Mouse (Mus musculus) midbrain, embryonic 13.5 days (tissue): ENCODE data around the gene Lclat1. TPM values are rescaled to one million over a fixed set of nuclear protein-coding genes. Genes with fewer than 3 reads are reported as not detected.
"Not testable (repeated sequence)": the region's sequence is repeated elsewhere in the genome, so short reads cannot be mapped to it uniquely, and the experiment has no call there.

Source experiments
- ATAC-seq: fragments of 200-750 bp; cut with Nextera tagmentation; 2 replicates; pipeline ENCODE4 v1.8.0; 2017; ENCODE audit warnings: mild to moderate bottlenecking, moderate TSS enrichment, moderate library complexity
- H3K27ac ChIP-seq: fragments of 300-500 bp; sonication (generic); 2 replicates; pipeline ENCODE4 v1.5.1; 2015; ENCODE audit warnings: inconsistent platforms, mild to moderate bottlenecking, moderate library complexity
- H3K27me3 ChIP-seq: fragments of 300-500 bp; sonication (generic); 2 replicates; pipeline ENCODE4 v1.6.1; 2015; ENCODE audit warnings: mild to moderate bottlenecking, inconsistent platforms
- H3K36me3 ChIP-seq: fragments of 300-500 bp; sonication (generic); 2 replicates; pipeline ENCODE4 v1.6.1; 2015; ENCODE audit warnings: mild to moderate bottlenecking, inconsistent platforms
- H3K4me1 ChIP-seq: fragments of 300-500 bp; sonication (generic); replicated peaks from 2 replicates; pipeline ENCODE4 v1.6.1; 2015; ENCODE audit warnings: inconsistent platforms
- H3K4me2 ChIP-seq: fragments of 300-500 bp; sonication (generic); replicated peaks from 2 replicates; pipeline ENCODE4 v1.6.1; 2015; ENCODE audit warnings: moderate library complexity, mild to moderate bottlenecking, inconsistent platforms
- H3K4me3 ChIP-seq: fragments of 300-500 bp; sonication (generic); replicated peaks from 2 replicates; pipeline ENCODE4 v1.5.1; 2015; ENCODE audit warnings: mild to moderate bottlenecking, inconsistent platforms
- H3K9ac ChIP-seq: fragments of 300-500 bp; sonication (generic); replicated peaks from 2 replicates; pipeline ENCODE4 v1.6.1; 2015; ENCODE audit warnings: mild to moderate bottlenecking, inconsistent platforms
- H3K9me3 ChIP-seq: fragments of 300-500 bp; sonication (generic); 2 replicates; pipeline ENCODE4 v1.6.1; 2016; ENCODE audit warnings: mild to moderate bottlenecking, inconsistent platforms
- WGBS: fragments of 180-500 bp; shearing (Covaris S2); methylation state at CpG from one replicate; pipeline ENCODE4 v1.1.7; 2015; 5-methylcytosine and 5-hydroxymethylcytosine counted together
- polyA plus RNA-seq: library from polyadenylated mRNA; unstranded; fragments of >200 nt; fragmentation: Nextera tagmentation; extraction: Ambion mirVana; gene quantifications from 2 replicates; pipeline ENCODE4 v1.2.1, GENCODE M21; 2015

The Lclat1 gene
- polyA plus RNA-seq, 1 experiment from 2014 or later, result 7.9 TPM

- no peak for ATAC-seq
- Histone ChIP-seq H3K27me3 (no peaks in the 10 kb centered on the region), H3K4me3 (no peak overlapping the region), H3K36me3 (no peaks in the 10 kb centered on the region), H3K9me3 (no peaks in the 10 kb centered on the region), H3K9ac (no peak overlapping the region), H3K4me2 (no peak overlapping the region), H3K4me1 (no peaks in the 10 kb centered on the region), H3K27ac (no peak overlapping the region)
- WGBS, result 93% methylated on average over 6 of the region's 6 CpGs
Measured at GRCm38 (mm10) chr17:73119150-73119549, 11.4 kb downstream of the Lclat1 start.

DNA sequence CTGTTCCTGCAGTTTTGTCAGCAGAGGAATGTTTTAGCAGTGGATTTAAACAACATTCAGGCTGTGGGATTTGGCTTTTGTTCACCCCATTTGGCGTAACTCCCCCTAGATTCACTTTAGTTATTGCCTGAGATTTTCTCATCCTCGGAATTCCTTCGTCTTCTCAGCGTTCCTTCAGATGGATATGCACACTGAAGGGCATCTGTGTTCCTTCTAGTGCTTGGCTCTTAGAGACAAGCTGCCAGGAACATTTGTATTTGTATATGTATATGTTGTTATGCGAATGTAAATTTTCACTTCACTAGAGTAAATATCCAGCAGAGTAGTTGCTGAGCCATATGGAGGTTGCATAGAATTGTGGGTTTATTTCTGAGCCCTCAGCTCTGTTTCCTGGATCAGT is 12.8 kb downstream of the Lclat1 start:
- no peak overlapping the region for H3K9ac ChIP-seq
- no peaks in the 10 kb centered on the region for H3K9me3 ChIP-seq
- no peak overlapping the region for H3K4me2 ChIP-seq
- no peaks in the 10 kb centered on the region for H3K27me3 ChIP-seq
- no peaks in the 10 kb centered on the region for H3K4me1 ChIP-seq
- no peaks in the 10 kb centered on the region for H3K36me3 ChIP-seq
- no peak for ATAC-seq
- H3K27ac ChIP-seq, result no peak overlapping the region
- 86% methylated on average over 5 of the region's 5 CpGs for WGBS
- no peak overlapping the region for H3K4me3 ChIP-seq

DNA sequence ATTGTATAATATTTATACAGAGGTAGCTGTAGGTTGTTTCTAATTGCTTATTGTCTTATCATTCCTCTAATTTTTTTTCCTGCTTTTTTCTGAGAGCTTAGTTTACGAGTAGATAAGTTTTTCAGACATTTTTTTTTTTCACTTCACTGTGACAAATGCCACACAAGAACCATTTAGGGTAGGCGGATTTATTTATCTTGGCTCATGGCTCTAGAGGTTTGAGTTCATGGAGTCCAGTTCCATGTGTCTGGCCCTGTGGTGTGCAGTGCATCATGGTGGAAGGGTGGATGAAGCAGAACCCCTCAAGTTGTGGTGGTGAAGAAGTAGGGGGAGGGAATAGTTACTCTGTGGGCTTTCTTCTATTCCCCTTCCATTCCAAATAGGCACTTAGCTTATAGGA is 13.9 kb downstream of the Lclat1 start:
- Histone ChIP-seq H3K4me1 (no peaks in the 10 kb centered on the region), H3K4me3 (no peak overlapping the region), H3K27me3 (no peaks in the 10 kb centered on the region), H3K9ac (no peak overlapping the region), H3K27ac (no peak overlapping the region), H3K9me3 (no peaks in the 10 kb centered on the region), H3K4me2 (no peak overlapping the region), H3K36me3 (no peaks in the 10 kb centered on the region)
- 91% methylated on average over 2 of the region's 2 CpGs for WGBS
- no peak for ATAC-seq

- Histone ChIP-seq H3K4me3 (no peak overlapping the region), H3K9ac (no peak overlapping the region), H3K9me3 (no peaks in the 10 kb centered on the region), H3K27me3 (no peaks in the 10 kb centered on the region), H3K4me1 (no peaks in the 10 kb centered on the region), H3K27ac (no peak overlapping the region), H3K4me2 (no peak overlapping the region), H3K36me3 (no peaks in the 10 kb centered on the region)
- no peak for ATAC-seq
- WGBS, result 84% methylated on average over 2 of the region's 2 CpGs
Measured at GRCm38 (mm10) chr17:73126349-73126748, 18.6 kb downstream of the Lclat1 start.

GRCm38 (mm10) chr17:73126903-73127302 is 19.1 kb downstream of the Lclat1 start:
- no peak overlapping the region for H3K4me2 ChIP-seq
- H3K27me3 ChIP-seq, result no peaks in the 10 kb centered on the region
- H3K27ac ChIP-seq, result no peak overlapping the region
- no peaks in the 10 kb centered on the region for H3K4me1 ChIP-seq
- H3K9me3 ChIP-seq, result no peaks in the 10 kb centered on the region
- H3K9ac ChIP-seq, result no peak overlapping the region
- no peak for ATAC-seq
- no peak overlapping the region for H3K4me3 ChIP-seq
- H3K36me3 ChIP-seq, result no peaks in the 10 kb centered on the region

GRCm38 (mm10) chr17:73136562-73137484 is 29.0 kb downstream of the Lclat1 start:
- Histone ChIP-seq H3K4me3 (no peak overlapping the region), H3K4me2 (no peak overlapping the region), H3K9ac (no peak overlapping the region), H3K27me3 (no peaks in the 10 kb centered on the region), H3K9me3 (no peaks in the 10 kb centered on the region), H3K4me1 (no peaks in the 10 kb centered on the region), H3K36me3 (no peaks in the 10 kb centered on the region), H3K27ac (no peak overlapping the region)
- 94% methylated on average over 5 of the region's 5 CpGs for WGBS
- no peak for ATAC-seq

GRCm38 (mm10) chr17:73138217-73138616 is 30.4 kb downstream of the Lclat1 start:
- no peak for ATAC-seq
- H3K4me2 ChIP-seq, result no peak overlapping the region
- no peak overlapping the region for H3K4me3 ChIP-seq
- 98% methylated on average over 3 of the region's 3 CpGs for WGBS
- H3K36me3 ChIP-seq, result no peaks in the 10 kb centered on the region
- H3K27ac ChIP-seq, result no peak overlapping the region
- H3K4me1 ChIP-seq, result no peaks in the 10 kb centered on the region
- no peak overlapping the region for H3K9ac ChIP-seq
- H3K27me3 ChIP-seq, result no peaks in the 10 kb centered on the region
- H3K9me3 ChIP-seq, result no peaks in the 10 kb centered on the region

- Histone ChIP-seq H3K9ac (no peak overlapping the region), H3K4me1 (no peaks in the 10 kb centered on the region), H3K36me3 (no peaks in the 10 kb centered on the region), H3K27ac (no peak overlapping the region), H3K4me2 (no peak overlapping the region), H3K4me3 (no peak overlapping the region), H3K9me3 (no peaks in the 10 kb centered on the region), H3K27me3 (no peaks in the 10 kb centered on the region)
- 98% methylated on average over 4 of the region's 4 CpGs for WGBS
- ATAC-seq, result no peak
Measured at GRCm38 (mm10) chr17:73142029-73142428, 34.2 kb downstream of the Lclat1 start.

GRCm38 (mm10) chr17:73142445-73142844 is 34.7 kb downstream of the Lclat1 start:
- Histone ChIP-seq H3K4me2 (no peak overlapping the region), H3K4me1 (no peaks in the 10 kb centered on the region), H3K9ac (no peak overlapping the region), H3K4me3 (no peak overlapping the region), H3K27me3 (no peaks in the 10 kb centered on the region), H3K27ac (no peak overlapping the region), H3K9me3 (no peaks in the 10 kb centered on the region), H3K36me3 (no peaks in the 10 kb centered on the region)
- no peak for ATAC-seq
- WGBS, result 85% methylated on average over 2 of the region's 2 CpGs

GRCm38 (mm10) chr17:73145426-73145825 is 37.6 kb downstream of the Lclat1 start:
- no peaks in the 10 kb centered on the region for H3K9me3 ChIP-seq
- H3K4me2 ChIP-seq, result no peak overlapping the region
- WGBS, result 86% methylated on average over 2 of the region's 2 CpGs
- H3K9ac ChIP-seq, result no peak overlapping the region
- no peaks in the 10 kb centered on the region for H3K36me3 ChIP-seq
- H3K4me1 ChIP-seq, result no peaks in the 10 kb centered on the region
- no peak overlapping the region for H3K27ac ChIP-seq
- no peak overlapping the region for H3K4me3 ChIP-seq
- H3K27me3 ChIP-seq, result no peaks in the 10 kb centered on the region
- no peak for ATAC-seq

GRCm38 (mm10) chr17:73148607-73149006 is 40.8 kb downstream of the Lclat1 start:
- Histone ChIP-seq H3K4me1 (no peaks in the 10 kb centered on the region), H3K9ac (no peak overlapping the region), H3K27me3 (no peaks in the 10 kb centered on the region), H3K36me3 (no peaks in the 10 kb centered on the region), H3K9me3 (no peaks in the 10 kb centered on the region), H3K27ac (no peak overlapping the region), H3K4me2 (no peak overlapping the region), H3K4me3 (no peak overlapping the region)
- WGBS, result 84% methylated on average over 2 of the region's 2 CpGs
- ATAC-seq, result no peak

GRCm38 (mm10) chr17:73152790-73153525 is 45.2 kb downstream of the Lclat1 start:
- ATAC-seq, H3K27ac ChIP-seq, H3K9me3 ChIP-seq, H3K4me3 ChIP-seq, H3K27me3 ChIP-seq, H3K4me1 ChIP-seq, H3K36me3 ChIP-seq, H3K4me2 ChIP-seq, H3K9ac ChIP-seq: not testable (repeated sequence)
- WGBS, result 93% methylated on average over 3 of the region's 3 CpGs
